Mouse (Mus musculus): ENCODE measurements around the gene Dnajb5.
A peak's percentile ranks its signal among the peaks of the same experiment; 100 is the strongest.

Gene Dnajb5

GRCm38 (mm10) chr4:42945043-42945442 is 4.6 kb upstream of the Dnajb5 start:
- DNase-seq = no peak

GRCm38 (mm10) chr4:42945445-42945844 is 4.2 kb upstream of the Dnajb5 start:
- no peak for DNase-seq

DNA sequence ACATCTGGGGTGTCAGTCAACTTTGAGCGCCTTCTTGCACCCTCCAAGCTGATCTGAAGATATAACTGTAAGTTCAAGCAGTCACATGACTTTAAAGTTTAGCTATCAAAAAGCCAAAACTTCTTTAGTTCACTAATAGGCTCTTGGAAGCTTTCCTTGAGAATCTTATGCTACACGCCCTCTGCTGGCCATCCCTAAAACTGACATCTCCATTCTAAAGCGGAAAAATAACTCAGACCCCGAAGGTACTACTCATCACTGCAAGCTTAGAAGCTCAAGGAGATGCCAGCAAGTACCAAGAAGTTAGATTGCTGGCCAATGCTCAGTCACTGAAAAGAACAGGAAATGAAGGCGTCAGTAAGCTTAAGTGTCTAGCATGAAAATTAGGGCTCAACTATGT is 3.7 kb upstream of the Dnajb5 start:
- DNase-seq = peak; percentile 67

- DNase-seq = no peak
These were observed 2.8 kb upstream of the Dnajb5 start for GRCm38 (mm10) chr4:42946733-42947290.

GRCm38 (mm10) chr4:42948527-42948926 is 1.1 kb upstream of the Dnajb5 start:
- DNase-seq = no peak

GRCm38 (mm10) chr4:42949051-42949675 is 451 bp upstream of the Dnajb5 start:
- DNase-seq = no peak

DNA sequence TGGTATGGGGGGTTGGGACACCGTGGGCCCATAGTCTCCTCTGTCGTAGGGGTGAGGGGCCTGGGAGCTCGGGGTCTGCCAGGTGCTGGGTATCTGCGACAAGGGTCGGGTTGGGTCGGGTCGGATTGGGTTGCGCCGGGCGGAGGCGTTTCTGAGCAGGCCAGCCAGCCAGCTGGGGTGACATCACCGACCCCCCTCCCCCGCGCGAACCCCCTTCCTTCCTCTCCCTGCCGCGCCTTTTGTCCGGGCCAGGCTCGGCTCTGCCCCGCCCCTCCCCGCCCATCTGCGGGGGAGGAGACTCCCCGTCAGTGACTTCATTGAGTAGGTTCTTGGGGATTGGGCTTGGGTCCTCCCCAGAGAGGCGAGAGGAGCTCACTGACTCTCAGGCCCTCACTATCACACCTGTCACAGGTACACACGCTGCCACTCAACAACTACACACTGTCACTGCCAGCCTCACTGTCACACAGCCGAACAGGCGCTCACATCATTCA is 498 bp downstream of the Dnajb5 start:
- DNase-seq = peak; percentile 86

DNA sequence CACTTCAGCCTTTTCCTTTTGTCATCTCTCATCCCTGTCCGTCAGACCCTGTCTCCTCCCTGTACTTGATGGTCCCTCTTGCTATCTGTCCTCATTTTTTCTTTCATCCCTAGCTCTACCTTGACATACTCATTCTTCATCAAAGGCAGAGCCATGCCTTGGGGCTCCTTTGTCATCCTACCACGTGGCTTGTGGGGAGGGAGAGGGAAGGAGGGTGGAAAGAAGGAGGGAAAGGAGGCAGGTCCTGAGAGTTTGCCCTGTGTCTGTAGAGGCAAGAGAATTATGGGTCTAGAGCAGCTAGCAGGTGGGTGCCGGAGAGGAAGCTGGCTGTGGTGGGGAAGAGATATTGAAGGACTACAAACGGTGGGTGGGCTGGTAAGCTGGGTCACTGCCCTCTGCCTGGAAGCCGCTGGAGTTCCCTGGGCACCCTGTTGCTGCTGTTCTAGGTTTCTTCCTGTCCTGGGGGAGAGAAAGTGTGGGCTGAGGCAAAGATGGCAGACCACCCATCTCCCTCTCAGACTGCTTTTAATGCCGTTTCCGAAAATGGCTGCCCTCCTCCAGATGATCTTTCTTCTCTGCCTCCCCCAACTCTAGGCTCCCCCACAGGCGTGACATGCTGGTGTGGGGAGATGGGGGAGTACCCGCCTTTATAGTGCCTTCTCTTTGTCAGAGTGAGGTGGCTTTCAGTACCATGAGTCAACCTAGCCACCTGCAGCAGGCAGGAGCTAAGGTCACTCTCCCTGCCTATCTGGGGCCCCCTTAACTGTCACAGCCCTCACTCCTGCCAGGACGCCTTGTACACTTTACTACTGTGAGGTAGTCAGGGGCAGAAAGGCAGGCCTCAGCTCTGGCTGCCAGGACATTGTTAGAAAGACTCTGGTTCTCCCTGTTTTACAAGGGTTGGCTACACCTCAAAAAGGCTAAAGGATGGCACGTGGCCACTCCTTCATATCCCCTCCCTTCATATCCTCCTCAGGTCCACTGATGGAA is 1.9 kb downstream of the Dnajb5 start:
- no peak for DNase-seq

DNA sequence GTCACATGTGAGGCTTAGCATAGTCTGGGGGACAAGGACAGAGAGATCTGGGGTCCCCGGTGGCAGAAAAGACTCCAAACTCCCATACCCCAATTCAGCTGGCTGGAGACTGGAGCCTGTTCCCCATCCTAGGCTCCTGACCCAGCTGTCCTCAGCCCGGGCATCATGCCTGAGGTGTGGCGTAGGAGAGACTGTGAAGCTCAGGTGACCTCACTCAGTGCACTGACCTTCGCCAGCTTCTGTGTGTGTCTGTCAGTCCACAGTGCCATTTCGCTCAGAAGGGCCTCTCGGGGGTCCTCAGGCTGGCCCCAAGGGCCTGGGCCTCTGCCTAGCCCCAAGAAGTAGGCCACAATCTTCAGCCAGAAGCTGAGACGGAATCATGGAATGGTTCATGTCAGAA is 2.9 kb downstream of the Dnajb5 start:
- DNase-seq = no peak

GRCm38 (mm10) chr4:42953435-42954094 is 4.0 kb downstream of the Dnajb5 start:
- no peak for DNase-seq

- DNase-seq = peak; percentile 74
These were observed 4.7 kb downstream of the Dnajb5 start for GRCm38 (mm10) chr4:42954297-42954696.

DNA sequence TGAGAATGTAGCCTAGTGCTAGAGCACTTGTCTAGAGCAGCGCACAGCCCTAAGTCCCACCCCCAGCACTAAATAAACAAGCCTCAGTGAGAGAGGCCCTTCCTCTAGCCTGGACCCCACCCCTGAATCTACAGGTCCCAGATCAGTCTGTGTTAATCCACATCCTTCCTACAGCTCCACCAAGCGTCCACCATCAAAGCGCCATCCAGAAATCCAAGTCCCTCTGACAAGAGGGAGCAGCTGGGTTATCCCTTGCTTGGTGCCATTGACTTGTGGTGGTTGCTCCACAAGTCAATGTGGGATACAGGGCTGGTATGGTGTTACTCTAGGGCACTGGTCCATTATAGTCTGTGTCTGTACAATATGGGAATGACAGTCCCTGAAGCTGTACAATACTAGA is 5.6 kb downstream of the Dnajb5 start:
- DNase-seq = no peak

GRCm38 (mm10) chr4:42956581-42956980 is 7.0 kb downstream of the Dnajb5 start:
- DNase-seq = no peak

GRCm38 (mm10) chr4:42957306-42957705 is 7.7 kb downstream of the Dnajb5 start:
- DNase-seq = peak; percentile 74

- no peak for DNase-seq
These were observed 8.4 kb downstream of the Dnajb5 start for GRCm38 (mm10) chr4:42957979-42958378.

DNA sequence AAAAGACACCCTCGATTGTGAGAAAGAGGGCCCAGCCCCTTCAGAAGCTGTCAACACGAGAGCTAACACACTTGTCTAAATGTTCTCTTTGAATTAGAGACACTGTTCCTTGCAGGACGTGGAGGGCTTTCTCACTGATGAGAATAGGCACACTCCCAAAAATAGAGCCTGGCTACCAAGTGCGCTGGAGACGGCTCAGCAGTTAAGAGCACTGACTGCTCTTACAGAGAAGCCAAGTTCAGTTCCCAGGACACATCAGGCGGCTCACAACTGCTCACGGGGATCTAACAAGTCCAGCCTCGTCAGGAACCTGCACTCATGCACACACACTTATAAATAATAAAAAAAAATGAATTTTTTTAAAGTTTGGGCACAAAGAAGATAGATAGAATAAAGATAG is 9.3 kb downstream of the Dnajb5 start:
- no peak for DNase-seq

DNA sequence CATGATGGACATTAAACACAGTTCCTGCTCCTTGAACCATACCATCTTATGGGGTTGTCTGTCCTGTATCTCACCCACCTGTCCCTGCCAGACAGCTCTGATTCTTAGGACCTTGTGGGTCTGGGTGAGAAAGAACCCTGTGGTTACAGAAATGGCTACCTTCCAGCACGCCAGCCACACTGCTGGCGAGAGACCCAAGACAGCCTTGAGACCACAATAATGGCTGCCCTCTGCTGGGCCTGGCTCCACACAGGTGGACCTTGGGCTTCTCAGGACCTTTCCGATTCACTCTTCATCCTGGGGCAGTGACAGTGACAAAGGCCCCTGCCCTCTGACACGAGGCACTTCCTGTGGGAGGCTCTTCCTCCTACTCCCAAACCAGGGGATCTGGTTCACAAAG is 9.8 kb downstream of the Dnajb5 start:
- DNase-seq = no peak

- peak; percentile 73 for DNase-seq
These were observed 12.0 kb downstream of the Dnajb5 start for GRCm38 (mm10) chr4:42961592-42961991.

- no peak for DNase-seq
These were observed 13.9 kb downstream of the Dnajb5 start for GRCm38 (mm10) chr4:42963480-42963879.

- peak; percentile 52 for DNase-seq
These were observed 15.6 kb downstream of the Dnajb5 start for GRCm38 (mm10) chr4:42965039-42965719.

DNA sequence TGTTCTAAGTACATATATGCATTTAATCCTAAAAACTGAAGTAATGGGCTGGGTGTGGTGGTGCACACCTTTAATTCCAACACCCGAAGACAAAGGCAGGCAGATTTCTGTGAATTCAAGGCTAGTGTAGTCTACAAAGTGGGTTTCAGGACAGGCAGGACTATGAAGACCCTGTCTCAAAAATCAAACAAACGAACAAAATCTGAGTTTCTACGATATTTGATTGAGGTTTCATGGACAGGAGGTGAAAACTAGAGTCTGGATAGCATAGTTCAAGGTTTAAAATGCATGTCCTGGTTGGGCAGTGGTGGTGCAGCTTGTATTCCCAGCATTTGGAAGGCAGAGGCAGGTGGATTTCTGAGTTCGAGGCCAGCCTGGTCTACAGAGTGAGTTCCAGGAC is 19.7 kb downstream of the Dnajb5 start, which contains the start of gene 1700022I11Rik:
Gene 1700022I11Rik, plus strand, starts transcription at position 301 of the 400 bp plus-strand sequence.
- DNase-seq = no peak

- no peak for DNase-seq
These were observed 23.3 kb downstream of the Dnajb5 start for GRCm38 (mm10) chr4:42972952-42973351.
